Mouse (Mus musculus) cerebellum, adult (tissue): ENCODE measurements around the gene Ficd.
A peak's percentile ranks its signal among the peaks of the same experiment; 100 is the strongest.

Experiments used
- ATAC-seq: cut with Nextera tagmentation; 2 replicates; pipeline ENCODE4 v1.9.2; 2017; ENCODE audit warnings: mild to moderate bottlenecking, moderate library complexity, mixed read lengths; ENCODE audit not compliant: insufficient number of reproducible peaks, low FRiP score, low TSS enrichment

Gene Ficd

DNA sequence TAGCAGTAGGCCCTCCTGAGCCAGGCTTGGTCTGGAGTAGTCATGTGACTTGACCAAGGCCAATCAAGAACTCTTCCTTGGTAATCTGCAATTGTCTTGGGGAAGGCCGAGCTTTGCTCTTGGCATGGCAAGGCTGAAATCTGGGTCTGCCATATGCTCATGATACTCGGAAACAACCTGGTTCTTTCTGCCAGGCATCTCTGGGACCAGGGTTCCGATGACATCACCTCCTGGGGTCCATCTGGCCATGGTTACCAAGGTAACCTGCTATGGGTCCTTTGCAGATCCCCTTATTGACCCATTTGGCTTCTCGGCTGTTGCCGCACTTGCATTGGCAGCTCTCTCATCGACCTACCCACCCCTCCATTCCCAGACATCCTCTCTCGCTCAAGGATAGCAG, 7.6 kb upstream of the Ficd start:
- peak; percentile 67 for ATAC-seq

DNA sequence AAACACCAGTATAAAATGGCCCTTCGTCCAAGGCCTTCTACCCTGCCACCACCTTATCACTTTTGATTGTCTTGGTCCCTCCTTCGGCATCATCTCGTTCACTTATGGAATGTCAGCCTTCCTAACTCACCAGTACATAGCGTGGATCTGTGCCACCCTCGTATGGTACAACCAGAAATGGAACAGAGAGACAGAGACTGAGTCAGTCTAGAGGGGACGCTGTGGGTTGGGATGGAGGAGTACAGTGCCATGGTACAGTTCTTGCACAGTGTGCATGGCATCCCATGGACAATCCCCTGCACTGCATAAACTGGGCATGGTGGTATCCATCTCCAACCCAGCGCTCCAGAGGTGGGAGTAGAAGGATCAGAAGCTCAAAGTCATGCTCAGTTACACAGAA, 6.9 kb upstream of the Ficd start:
- ATAC-seq = no peak

DNA sequence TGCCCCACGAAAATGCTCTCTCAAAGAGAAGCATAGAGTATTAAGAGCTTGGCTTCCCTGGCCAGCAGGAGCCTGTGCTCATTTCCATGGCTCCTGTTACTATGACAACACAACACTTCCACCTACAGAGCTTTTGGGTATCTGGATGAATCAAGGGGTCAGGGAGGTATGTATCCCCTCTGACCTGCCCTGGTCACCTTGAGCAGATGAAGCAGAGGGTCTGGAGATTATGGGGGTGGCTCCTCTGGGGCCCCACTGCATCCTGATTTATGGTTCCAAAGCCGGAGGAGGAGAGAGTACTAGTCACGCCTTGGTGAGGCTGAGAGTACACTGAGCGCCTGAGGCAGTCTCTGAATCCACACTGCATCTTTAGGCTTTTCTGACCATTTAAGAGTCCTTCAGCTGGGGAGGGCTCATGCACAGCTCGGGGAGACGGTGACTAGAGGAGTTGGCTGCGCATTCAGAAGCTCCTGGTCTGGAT, 4.9 kb upstream of the Ficd start:
- ATAC-seq = no peak

DNA sequence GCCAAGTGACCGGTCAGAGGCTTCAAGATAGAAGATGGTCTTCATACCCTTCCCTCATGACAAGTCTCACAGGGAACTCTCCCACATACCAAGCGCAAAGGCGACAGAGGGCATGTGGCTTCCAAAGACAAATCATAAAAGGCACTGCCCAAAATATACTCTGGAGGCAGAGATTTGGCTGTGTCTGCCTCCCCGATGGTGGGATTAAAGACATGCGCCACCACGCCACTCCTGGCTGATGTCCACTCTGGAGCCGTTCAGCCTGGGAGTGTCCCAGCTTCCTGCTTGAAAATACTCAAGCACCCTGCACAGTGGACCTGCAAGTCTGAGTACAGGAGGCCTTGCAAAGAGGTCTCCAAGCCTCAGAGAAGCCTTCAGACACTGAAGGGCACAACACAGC, 4.4 kb upstream of the Ficd start:
- no peak for ATAC-seq

DNA sequence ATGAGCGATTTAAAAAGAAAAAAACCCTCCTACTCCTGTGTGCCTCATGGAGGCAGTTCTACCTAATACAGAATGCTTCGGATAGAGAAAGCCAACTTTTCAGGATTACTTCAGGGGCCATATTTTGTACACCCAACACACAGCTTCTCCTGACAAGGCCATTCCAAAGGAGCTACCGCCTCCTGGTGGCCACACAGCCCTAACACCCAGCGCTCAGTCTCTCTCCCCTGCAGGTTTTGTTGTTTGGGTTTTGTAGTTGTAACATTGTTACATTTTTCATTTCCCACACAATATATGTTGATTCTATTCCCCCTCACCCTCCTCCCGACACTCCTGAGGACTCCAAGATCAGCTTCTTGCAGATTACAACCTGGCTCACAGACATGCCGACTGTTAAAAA, 3.4 kb upstream of the Ficd start:
- ATAC-seq = no peak

DNA sequence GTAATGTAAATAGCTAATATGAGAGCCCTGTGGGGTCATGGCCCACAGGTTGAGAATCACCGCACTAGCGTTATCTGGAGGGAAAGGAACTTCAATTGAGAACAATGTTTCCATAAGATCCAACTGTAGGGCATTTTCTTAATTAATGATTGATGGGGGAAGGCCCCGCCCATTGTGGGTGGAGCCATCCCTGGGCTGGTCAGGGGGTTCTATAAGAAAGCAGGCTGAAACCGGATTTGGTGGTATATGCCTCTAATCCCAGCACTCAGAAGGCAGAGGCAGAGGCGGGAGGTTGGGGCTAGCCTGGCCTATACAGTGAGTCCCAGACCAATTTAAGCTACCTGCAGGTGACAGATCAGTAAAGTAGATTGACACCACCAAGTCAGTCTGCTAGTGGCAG, 1.2 kb upstream of the Ficd start:
- ATAC-seq = no peak

DNA sequence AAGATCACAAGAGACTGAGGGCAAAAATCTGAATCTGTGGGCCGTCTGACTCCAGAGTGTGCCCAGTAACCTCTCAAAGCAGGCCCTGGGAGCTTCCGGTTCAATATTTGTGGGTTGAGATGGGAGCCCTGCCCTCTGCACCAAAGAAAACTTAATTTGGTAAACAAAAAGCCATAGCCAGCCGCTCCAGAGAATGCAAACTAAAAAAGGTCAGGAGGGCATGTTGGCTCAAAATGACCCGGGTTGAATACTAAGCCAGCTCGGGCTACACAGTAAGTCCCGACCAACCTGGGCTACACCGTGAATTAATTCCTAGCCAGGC, 619 bp upstream of the Ficd start:
- no peak for ATAC-seq

DNA sequence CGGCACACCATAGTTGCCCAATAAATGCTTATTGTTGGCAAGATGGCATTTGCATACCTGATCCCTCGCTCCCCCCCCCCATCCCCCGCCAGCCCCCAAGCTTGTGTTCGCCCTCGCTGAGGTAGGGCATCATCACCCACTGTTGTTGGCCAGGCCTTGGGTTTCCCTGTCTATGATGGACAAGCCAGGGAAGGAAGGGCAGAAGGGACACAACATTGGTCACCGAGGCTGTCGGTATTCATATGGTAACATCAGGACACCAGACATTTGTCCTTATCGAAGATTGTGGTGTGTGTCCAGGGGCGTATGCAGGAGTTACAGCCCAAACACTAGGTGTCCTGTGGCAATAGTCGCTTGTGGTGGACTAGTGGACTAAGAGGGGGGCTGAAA, 505 bp downstream of the Ficd start:
- ATAC-seq = no peak

DNA sequence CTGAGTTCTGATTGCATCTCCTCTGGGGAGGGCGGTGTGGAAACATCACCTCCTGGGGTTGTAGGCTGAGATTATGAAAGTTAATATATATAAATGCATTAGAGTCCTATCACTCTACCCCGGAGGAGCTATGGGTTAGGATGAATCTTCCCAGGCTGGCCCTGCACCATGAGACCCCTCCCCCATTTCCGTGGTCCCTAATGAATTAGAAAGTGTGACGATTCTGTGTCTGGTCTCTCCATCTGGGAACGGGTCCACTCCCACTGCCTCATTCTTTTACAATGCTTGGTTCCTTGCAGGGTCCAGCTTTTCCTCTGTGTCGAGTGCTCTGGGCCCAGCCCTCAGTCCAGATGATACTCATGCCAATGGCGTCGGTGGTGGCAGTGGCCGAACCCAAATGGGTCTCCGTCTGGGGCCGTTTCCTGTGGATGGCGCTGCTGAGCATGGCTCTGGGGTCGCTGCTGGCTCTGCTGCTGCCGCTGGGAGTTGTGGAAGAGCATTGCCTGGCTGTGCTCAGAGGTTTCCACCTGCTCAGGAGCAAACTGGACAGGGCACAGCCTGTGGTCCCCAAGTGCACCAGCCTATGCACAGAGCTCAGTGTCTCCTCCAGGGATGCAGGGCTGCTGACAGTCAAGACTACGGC, 1.0 kb downstream of the Ficd start:
- ATAC-seq = no peak

DNA sequence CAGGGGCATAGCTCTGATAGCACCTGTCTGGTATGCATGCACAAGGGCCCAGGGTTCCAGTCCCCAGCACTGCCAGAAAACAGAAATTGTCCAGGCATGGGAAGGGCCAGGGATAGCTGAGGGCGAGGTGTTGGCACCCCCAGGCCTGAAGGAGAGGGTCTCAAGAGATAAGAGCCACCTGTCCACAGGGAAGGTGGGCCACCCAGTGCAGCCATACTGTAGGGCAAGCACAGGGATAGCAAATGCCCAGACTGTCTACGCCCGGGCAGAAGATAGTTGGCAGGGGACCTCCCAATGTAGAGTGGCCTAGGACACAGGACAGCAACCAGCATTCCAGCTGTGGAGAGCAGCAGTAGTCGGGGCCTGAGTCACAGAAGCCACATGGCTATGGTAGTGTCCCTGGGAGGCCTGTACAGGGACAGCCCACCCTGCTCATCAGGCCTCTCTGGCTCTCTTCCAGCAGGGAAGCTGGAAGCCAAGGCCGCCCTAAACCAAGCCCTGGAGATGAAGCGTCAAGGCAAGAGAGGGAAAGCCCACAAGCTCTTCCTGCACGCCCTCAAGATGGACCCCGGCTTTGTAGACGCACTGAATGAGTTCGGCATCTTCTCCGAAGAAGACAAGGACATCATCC, 2.1 kb downstream of the Ficd start:
- no peak for ATAC-seq

DNA sequence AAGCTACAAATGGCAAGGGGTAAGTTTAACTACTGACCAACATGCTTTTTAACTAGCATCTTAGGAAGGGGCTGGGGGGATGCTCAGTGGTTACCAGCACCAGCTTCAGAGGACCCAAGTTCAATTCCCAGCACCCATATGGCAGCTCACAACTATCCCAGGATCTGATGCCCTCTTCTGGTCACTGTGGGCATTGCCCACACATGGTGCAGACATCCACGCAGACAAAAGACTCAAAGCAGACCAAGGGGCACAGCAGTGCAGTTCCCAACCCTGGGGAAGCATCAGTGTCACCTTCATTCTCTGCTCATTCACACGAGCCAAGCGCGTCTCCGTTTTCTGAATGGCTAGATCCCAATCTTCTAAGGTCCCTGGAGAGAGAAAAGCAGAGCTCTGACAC, 12.0 kb downstream of the Ficd start:
- ATAC-seq = no peak

DNA sequence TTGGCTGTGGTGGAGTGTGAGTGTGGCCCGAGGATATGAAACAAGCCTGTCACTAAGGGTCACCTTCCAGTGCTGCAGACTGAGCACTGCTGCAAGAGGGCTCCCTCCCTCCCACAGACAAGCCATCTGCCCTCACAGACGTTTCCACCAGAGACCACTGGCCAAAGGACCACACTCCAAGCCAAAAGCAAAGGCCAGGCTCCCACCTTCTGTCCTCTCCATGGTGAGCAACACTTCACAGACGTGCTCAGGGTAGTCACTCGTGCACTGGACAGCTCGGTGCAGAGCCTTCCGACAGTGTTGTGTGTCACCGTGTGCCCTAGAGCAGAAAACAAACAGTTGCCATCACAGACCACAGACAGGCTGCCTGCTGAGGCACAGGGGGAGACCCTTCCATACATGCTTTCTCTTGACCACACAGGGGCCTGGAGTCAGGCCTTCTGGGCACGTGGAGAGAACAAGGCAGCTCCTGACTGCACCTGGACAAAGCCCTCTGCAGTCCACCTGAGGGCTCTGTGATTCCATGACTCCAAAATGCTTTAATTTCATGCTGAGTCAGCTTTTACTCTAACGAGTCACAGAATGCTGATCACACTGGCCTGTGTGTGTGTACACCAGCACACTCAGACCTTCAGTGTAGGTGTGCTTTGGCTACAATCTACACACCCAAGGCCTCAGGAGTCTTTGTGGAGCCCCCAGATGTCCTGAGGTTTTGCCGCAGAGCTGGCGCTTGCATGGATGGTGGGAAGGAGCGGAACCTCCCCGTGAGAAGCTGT, 13.1 kb downstream of the Ficd start:
- no peak for ATAC-seq

DNA sequence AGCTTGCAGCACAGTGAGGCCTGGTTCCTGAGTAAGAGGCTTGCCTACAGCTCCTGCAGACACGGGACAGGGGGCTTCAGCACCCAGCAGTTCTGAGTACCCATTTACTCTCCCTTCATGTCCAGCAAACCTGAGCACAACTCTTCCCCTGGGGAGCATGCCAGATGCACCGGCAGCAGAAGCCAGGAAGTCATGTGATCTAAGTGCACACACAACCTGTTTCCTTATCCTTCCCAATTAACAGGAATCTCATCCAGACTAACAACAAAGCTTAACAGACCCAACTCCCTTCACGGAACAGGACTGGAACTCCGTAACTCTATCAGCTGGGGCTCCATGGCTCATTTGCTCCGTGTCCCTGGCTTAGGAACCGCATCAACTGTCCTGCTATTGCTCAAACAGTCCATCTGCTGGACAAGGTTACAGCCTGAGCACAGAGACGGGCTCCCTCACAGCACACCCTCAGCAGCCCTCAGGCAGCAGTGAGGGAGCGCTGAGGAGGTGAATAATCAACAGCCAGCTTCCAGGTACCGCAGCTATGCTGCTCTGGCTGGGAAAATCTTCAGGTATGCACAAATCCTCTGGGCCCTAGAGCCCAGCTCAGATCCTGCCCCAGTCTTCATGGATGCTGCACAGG, 16.0 kb downstream of the Ficd start:
- ATAC-seq = peak; percentile 52; the same call in 1 of the 2 replicates

DNA sequence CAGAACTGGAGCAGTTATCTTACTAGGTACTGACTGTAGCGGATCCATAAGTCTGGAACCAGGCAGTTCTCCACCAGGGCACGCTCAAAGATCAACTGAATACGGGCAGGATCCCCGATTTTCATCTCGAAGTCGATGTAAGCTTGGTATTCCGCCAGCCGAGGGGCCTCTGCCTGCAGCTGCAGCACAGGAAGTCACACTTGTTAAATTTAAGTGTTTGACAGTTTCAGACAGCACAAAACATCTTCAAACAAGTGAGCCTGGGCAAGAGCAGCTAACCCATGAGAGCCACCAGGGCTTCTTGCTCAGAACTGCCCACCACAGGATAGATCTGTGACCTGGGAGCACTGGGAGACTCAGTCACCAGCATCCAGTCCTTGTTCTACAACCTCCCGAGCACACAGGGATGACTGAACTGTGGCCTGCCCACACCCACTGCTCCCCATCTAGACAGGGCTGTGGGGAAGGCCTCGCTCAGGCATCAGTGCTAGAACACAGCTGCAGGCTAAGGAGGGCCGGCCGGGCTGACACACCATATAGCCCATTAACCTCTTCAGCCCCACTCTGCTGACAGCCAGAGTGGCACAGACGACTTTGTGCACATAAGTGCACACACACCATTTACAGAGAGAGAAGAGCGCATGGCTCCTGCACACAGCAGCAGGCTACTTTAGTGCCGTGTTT, 19.9 kb downstream of the Ficd start:
- no peak for ATAC-seq

DNA sequence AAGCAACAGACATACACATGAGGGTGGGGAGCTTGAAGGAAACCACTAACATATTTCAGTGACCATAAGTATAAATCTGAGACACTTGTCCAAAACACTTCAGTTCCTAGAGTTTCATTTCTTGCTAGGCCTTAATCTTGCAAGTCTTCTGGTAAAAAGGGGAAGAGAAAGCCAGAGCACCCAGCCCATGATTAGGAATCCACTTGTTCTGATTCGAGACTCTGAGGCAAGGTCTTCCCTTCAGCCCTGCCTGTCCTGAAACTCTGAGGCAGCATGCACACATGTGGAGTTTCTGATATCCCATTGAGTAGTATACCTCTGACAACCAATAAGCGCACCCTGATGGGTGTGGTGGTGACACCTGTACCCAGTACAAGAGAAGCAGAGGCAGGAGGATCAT, 26.0 kb downstream of the Ficd start:
- ATAC-seq = no peak

DNA sequence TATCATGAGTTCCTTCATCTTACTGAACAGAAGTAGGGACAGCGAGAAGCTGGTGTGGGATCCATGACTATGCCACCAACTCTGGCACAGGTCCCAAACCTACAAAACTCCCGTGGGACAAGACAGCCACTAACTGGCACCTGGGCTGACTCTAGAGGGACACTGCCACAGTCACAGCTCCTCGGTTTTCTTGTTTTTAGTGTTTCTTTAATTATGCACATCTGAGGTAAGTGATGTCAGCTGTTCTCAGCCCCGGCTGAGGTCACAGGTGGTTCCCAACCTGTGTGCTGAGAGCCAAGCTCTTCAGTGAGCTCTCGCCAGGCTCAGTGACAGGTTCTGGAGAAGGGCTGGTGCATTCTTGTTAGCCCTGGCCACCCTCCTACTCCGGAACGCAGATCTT, 28.8 kb downstream of the Ficd start:
- no peak for ATAC-seq

DNA sequence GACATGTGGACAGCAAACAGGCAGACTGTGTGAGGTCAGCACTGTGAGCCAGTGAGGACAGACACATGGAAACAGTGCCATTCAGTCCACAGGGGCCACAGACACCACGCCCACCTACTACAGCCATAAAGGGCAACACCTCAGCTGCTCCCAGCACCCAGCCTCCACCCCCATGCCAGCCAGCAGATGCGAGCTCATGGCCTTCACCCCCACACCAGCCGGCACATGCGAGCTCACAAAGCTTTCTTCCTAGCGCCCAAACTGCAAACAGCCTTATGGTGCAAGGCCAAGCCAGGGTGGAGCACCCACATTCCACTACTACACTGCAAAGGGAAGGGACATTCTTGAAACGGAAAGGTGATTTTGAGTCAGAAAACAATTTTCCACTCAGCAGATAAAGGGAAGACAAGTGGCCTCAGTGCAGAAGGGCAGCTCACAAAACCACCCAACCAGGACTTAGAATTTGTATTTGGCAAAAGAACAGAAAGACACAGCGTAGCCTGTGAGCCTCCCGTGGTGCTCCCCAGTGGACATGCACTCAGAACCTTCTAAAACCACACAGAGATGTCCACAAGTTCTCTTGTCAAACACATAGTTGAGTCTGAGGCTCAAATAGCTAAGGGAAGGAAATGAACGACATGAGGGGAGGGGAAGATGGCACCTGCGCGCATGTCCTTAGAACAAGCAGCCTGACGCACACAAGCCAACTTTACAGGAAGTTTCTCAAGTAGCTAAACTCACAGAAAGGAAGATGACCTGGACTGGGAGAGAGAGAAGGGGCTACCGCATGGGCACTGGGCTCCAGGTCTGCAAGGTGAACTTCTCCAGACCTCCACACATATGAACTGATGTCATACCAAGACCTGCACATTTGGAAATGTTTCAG, 30.3 kb downstream of the Ficd start:
- ATAC-seq = no peak

DNA sequence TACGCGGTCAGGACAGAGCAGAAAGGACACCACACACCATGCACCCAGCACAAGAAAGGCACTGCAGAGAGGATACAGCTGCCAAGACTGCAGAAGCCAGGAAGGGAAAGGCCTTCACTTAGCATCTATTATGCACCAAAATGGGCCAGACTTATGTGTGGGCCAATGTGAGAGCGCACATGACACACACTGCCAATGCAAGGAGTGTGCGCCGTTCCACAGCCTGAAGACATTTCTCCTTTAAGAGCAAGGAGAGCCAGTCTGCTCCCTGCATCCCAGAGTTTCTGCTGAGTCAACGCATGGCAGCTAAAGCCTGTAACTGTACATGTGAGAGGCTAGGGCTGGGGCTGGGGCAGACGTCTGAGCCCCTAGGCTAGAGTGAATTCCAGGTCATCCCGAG, 33.2 kb downstream of the Ficd start:
- ATAC-seq = no peak

DNA sequence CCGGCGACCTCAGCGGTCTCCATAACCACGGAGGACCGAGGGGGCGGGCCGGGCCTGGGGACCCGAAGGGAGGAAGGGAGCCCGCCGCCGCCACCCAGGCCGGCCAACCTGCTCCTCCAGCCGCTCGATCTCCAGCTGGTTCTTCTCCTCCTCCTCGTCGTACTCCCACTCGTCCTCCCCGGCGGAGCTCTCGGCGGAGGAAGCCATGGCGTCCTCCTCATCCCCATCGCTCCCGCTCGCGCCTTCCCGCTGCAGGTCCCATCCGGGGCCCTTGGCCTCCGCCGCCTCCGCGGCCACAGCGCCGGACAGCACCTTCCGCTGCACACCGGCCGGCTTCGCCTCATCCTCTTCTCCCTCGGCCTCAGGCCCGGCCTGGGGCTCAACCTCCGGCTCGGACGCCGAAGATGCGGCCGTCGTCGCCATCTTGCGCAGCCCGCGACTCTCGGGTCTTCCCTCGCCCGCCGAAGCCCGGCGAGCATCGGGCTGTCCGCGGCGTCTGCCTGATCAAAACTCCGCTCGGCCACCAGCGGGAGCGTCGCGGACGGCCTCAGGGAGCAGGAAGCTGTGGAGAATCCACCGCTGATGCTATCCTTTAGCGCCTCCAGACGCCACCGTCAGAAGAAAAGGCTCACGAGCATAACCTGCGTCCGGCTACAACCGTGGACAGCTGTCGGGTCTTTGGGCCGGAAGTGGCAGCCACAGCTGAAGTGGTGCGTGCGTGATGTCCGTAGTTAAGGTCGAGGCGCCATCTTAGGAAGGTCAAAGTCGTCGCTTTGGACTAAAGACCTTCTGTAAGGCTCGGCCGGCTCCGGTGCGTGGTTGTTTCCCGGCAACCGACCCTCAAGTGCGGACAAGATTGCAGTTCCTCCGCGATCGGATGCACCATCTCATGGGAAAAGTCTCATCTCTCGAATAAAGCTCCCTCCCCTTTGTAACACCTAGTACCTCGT, 35.9 kb downstream of the Ficd start:
- ATAC-seq = peak; percentile 65; the same call in 1 of the 2 replicates
